Mouse (Mus musculus) intestine, embryonic 15.5 days (tissue): ENCODE measurements around the gene Creb3l2. TPM values are rescaled to one million over a fixed set of nuclear protein-coding genes. Genes with fewer than 3 reads are reported as not detected.
"Not testable (repeated sequence)": the region's sequence is repeated elsewhere in the genome, so short reads cannot be mapped to it uniquely, and the experiment has no call there.

Experiments used
- ATAC-seq: fragments of 200-750 bp; cut with Nextera tagmentation; 2 replicates; pipeline ENCODE4 v1.8.0; 2017; ENCODE audit warnings: moderate TSS enrichment, moderate library complexity
- H3K27ac ChIP-seq: fragments of 300-500 bp; sonication (generic); 2 replicates; pipeline ENCODE4 v1.5.1; 2015; ENCODE audit warnings: mild to moderate bottlenecking, inconsistent platforms
- H3K27me3 ChIP-seq: fragments of 300-500 bp; sonication (generic); replicated peaks from 2 replicates; pipeline ENCODE4 v1.6.1; 2015; ENCODE audit warnings: inconsistent platforms
- H3K36me3 ChIP-seq: fragments of 300-500 bp; sonication (generic); 2 replicates; pipeline ENCODE4 v1.6.1; 2015; ENCODE audit warnings: inconsistent platforms
- H3K4me1 ChIP-seq: fragments of 300-500 bp; sonication (generic); replicated peaks from 2 replicates; pipeline ENCODE4 v1.6.1; 2015; ENCODE audit warnings: inconsistent platforms
- H3K4me2 ChIP-seq: fragments of 300-500 bp; sonication (generic); replicated peaks from 2 replicates; pipeline ENCODE4 v1.6.1; 2015; ENCODE audit warnings: mild to moderate bottlenecking, inconsistent platforms
- H3K4me3 ChIP-seq: fragments of 300-500 bp; sonication (generic); replicated peaks from 2 replicates; pipeline ENCODE4 v1.5.1; 2015; ENCODE audit warnings: inconsistent platforms
- H3K9ac ChIP-seq: fragments of 300-500 bp; sonication (generic); 2 replicates; pipeline ENCODE4 v1.6.1; 2015; ENCODE audit warnings: inconsistent platforms
- H3K9me3 ChIP-seq: fragments of 300-500 bp; sonication (generic); 2 replicates; pipeline ENCODE4 v1.6.1; 2016; ENCODE audit warnings: inconsistent platforms
- WGBS: fragments of 180-500 bp; shearing (Covaris S2); methylation state at CpG from one replicate; pipeline ENCODE4 v1.1.7; 2015; 5-methylcytosine and 5-hydroxymethylcytosine counted together
- polyA plus RNA-seq: library from polyadenylated mRNA; unstranded; fragments of >200 nt; fragmentation: Nextera tagmentation; extraction: Ambion mirVana; gene quantifications from 2 replicates; pipeline ENCODE4 v1.2.1, GENCODE M21; 2015

Creb3l2 gene
- polyA plus RNA-seq, 1 experiment from 2014 or later, result 15.8 TPM

- H3K9ac ChIP-seq, H3K27ac ChIP-seq, H3K9me3 ChIP-seq, H3K36me3 ChIP-seq, H3K27me3 ChIP-seq, H3K4me1 ChIP-seq: not testable (repeated sequence)
- peak; percentile 95 for ATAC-seq
- Histone ChIP-seq H3K4me3 (peak overlapping the region; percentile 37), H3K4me2 (peak overlapping the region; percentile 58)
- under 1% methylated on average over 7 of the region's 25 CpGs for WGBS
Observed at GRCm38 (mm10) chr6:37463517-37464482, 21.9 kb upstream of the Creb3l2 start.

- no peaks in the 10 kb centered on the region for H3K27me3 ChIP-seq
- H3K4me2 ChIP-seq, result no peak overlapping the region
- no peaks in the 10 kb centered on the region for H3K9me3 ChIP-seq
- no peak for ATAC-seq
- 84% methylated on average over 6 of the region's 6 CpGs for WGBS
- H3K36me3 ChIP-seq, result no peaks in the 10 kb centered on the region
- no peak overlapping the region for H3K4me3 ChIP-seq
- no peaks in the 10 kb centered on the region for H3K4me1 ChIP-seq
- no peak overlapping the region for H3K27ac ChIP-seq
- H3K9ac ChIP-seq, result no peak overlapping the region
Observed at GRCm38 (mm10) chr6:37460681-37461080, 18.7 kb upstream of the Creb3l2 start.

GRCm38 (mm10) chr6:37459656-37460055 lies 17.7 kb upstream of the Creb3l2 start:
- ATAC-seq, H3K4me1 ChIP-seq, H3K9ac ChIP-seq, H3K4me2 ChIP-seq, H3K9me3 ChIP-seq, H3K27me3 ChIP-seq, H3K27ac ChIP-seq, H3K36me3 ChIP-seq, H3K4me3 ChIP-seq: not testable (repeated sequence)
- WGBS, result 37% methylated on average over 9 of the region's 9 CpGs

GRCm38 (mm10) chr6:37457990-37458655 lies 16.2 kb upstream of the Creb3l2 start:
- no peak overlapping the region for H3K4me2 ChIP-seq
- no peaks in the 10 kb centered on the region; the same call in 1 of the 2 replicates for H3K9me3 ChIP-seq
- no peaks in the 10 kb centered on the region for H3K36me3 ChIP-seq
- 45% methylated on average over 10 of the region's 10 CpGs for WGBS
- no peak for ATAC-seq
- no peaks in the 10 kb centered on the region for H3K4me1 ChIP-seq
- no peak overlapping the region for H3K4me3 ChIP-seq
- H3K9ac ChIP-seq, result no peak overlapping the region
- H3K27ac ChIP-seq, result no peak overlapping the region
- H3K27me3 ChIP-seq, result no peaks in the 10 kb centered on the region

GRCm38 (mm10) chr6:37455540-37455939 lies 13.6 kb upstream of the Creb3l2 start:
- H3K27me3 ChIP-seq, result no peaks in the 10 kb centered on the region
- no peaks in the 10 kb centered on the region for H3K36me3 ChIP-seq
- H3K27ac ChIP-seq, result no peak overlapping the region
- WGBS, result 49% methylated on average over 5 of the region's 5 CpGs
- no peak overlapping the region for H3K4me3 ChIP-seq
- ATAC-seq, result peak; percentile 69
- no peak overlapping the region for H3K9ac ChIP-seq
- no peaks in the 10 kb centered on the region for H3K4me1 ChIP-seq
- H3K4me2 ChIP-seq, result no peak overlapping the region
- no peaks in the 10 kb centered on the region; the same call in 1 of the 2 replicates for H3K9me3 ChIP-seq

GRCm38 (mm10) chr6:37453047-37453446 lies 11.1 kb upstream of the Creb3l2 start:
- no peak overlapping the region for H3K4me3 ChIP-seq
- no peak overlapping the region for H3K4me2 ChIP-seq
- H3K9me3 ChIP-seq, result no peaks in the 10 kb centered on the region; the same call in 1 of the 2 replicates
- H3K4me1 ChIP-seq, result no peaks in the 10 kb centered on the region
- 76% methylated on average over 4 of the region's 4 CpGs for WGBS
- H3K36me3 ChIP-seq, result no peaks in the 10 kb centered on the region
- no peaks in the 10 kb centered on the region for H3K27me3 ChIP-seq
- ATAC-seq, result no peak
- H3K9ac ChIP-seq, result no peak overlapping the region
- H3K27ac ChIP-seq, result no peak overlapping the region

- WGBS, result 43% methylated on average over 4 of the region's 4 CpGs
- H3K27ac ChIP-seq, result no peak overlapping the region
- no peak overlapping the region for H3K4me3 ChIP-seq
- no peaks in the 10 kb centered on the region for H3K27me3 ChIP-seq
- no peaks in the 10 kb centered on the region for H3K36me3 ChIP-seq
- no peak overlapping the region for H3K9ac ChIP-seq
- no peak overlapping the region for H3K4me2 ChIP-seq
- H3K4me1 ChIP-seq, result no peaks in the 10 kb centered on the region
- no peaks in the 10 kb centered on the region; the same call in 1 of the 2 replicates for H3K9me3 ChIP-seq
- peak; percentile 22; the same call in 1 of the 2 replicates for ATAC-seq
Observed at GRCm38 (mm10) chr6:37451664-37452063, 9.7 kb upstream of the Creb3l2 start.

GRCm38 (mm10) chr6:37447704-37448466 lies 5.9 kb upstream of the Creb3l2 start:
- peak; percentile 46 for ATAC-seq
- H3K4me2 ChIP-seq, result no peak overlapping the region
- no peaks in the 10 kb centered on the region for H3K27me3 ChIP-seq
- H3K27ac ChIP-seq, result no peak overlapping the region
- no peaks in the 10 kb centered on the region for H3K36me3 ChIP-seq
- H3K4me3 ChIP-seq, result no peak overlapping the region
- no peak overlapping the region for H3K9ac ChIP-seq
- H3K4me1 ChIP-seq, result peaks cover 3% of the 10 kb centered on the region; the same call in 1 of the 2 replicates
- 23% methylated on average over 10 of the region's 10 CpGs for WGBS
- H3K9me3 ChIP-seq, result no peaks in the 10 kb centered on the region

- Histone ChIP-seq H3K27ac (no peak overlapping the region), H3K36me3 (no peaks in the 10 kb centered on the region), H3K4me1 (peaks cover 16% of the 10 kb centered on the region; the same call in 1 of the 2 replicates), H3K4me3 (peak overlapping the region; percentile 28), H3K9ac (peak overlapping the region; percentile 39; the same call in 1 of the 2 replicates), H3K27me3 (no peaks in the 10 kb centered on the region), H3K9me3 (no peaks in the 10 kb centered on the region), H3K4me2 (peak overlapping the region; percentile 46)
- ATAC-seq, result peak; percentile 30
- WGBS, result 42% methylated on average over 4 of the region's 4 CpGs
Observed at GRCm38 (mm10) chr6:37442781-37443180, 835 bp upstream of the Creb3l2 start.

- H3K9ac ChIP-seq, result peak overlapping the region; percentile 86
- H3K27me3 ChIP-seq, result no peaks in the 10 kb centered on the region
- H3K36me3 ChIP-seq, result no peaks in the 10 kb centered on the region
- under 1% methylated on average over 40 of the region's 40 CpGs for WGBS
- H3K4me2 ChIP-seq, result peak overlapping the region; percentile 71
- peak; percentile 60 for ATAC-seq
- H3K9me3 ChIP-seq, result no peaks in the 10 kb centered on the region
- H3K4me1 ChIP-seq, result peaks cover 22% of the 10 kb centered on the region; the same call in 1 of the 2 replicates
- peak overlapping the region; percentile 83 for H3K4me3 ChIP-seq
- peak overlapping the region; percentile 88 for H3K27ac ChIP-seq
Observed at GRCm38 (mm10) chr6:37441251-37442011, 515 bp downstream of the Creb3l2 start.

GRCm38 (mm10) chr6:37440491-37441250 lies 1.3 kb downstream of the Creb3l2 start:
- Histone ChIP-seq H3K4me3 (peak overlapping the region; percentile 83), H3K9ac (peak overlapping the region; percentile 86), H3K4me2 (peak overlapping the region; percentile 71), H3K9me3 (no peaks in the 10 kb centered on the region), H3K27me3 (no peaks in the 10 kb centered on the region), H3K4me1 (peaks cover 24% of the 10 kb centered on the region), H3K36me3 (no peaks in the 10 kb centered on the region), H3K27ac (peak overlapping the region; percentile 88)
- 10% methylated on average over 12 of the region's 12 CpGs for WGBS
- ATAC-seq, result no peak
